ENCODE assay signal across 15 mouse cellular contexts in the genomic region with DNA sequence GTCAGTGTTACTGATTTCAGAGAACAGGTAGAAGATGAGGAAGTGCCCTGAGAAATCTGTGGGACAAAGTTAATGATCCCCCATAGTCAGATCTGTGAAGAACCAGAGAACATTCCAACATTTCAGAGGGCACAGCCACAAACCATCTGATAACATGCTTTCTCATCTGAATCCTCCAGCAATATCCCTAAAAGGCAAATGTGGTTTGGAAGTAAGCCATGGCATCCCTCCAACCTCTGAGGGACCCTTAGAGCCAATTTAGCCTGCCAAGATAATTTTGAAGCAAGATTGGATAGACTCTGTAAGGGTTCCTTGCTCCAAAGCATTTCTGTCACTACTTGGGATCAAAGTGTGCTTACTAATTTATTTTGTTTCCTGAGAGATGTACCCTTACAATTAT. TPM values are rescaled to one million over a fixed set of nuclear protein-coding genes. Genes with fewer than 3 reads are reported as not detected.
DNase-seq lines count a peak whose midpoint lies in the region; ATAC-seq and TF ChIP-seq lines count a peak whose summit lies in the region.
"Had no signal": no experiment of that assay in that cellular context is flagged by ENCODE, and none has a peak within 500 bp of the region (broad histone marks: within the 10 kb centered on the region; RNA-seq: fewer than 3 reads in every experiment).

No protein-coding gene starts in this region.

- TF ChIP-seq RAD21 in MEL (IDR thresholded peaks at IDR 0.05; ENCODE audit: low read depth, low read length): no peak

- H3K27ac ChIP-seq in forebrain, embryonic 14.5 days (ENCODE audit: low read depth, low read length): no peak overlapping the region
- no peak overlapping the region for H3K27ac ChIP-seq in forebrain, embryonic 12.5 days
- H3K27ac ChIP-seq in kidney, adult 2 months (ENCODE audit: insufficient read depth, low read depth, low read length): no peak overlapping the region
- no peak overlapping the region for H3K27ac ChIP-seq in kidney, embryonic 16.5 days (ENCODE audit: low read length)
- H3K27ac ChIP-seq in MEL (ENCODE audit: control insufficient read depth, low read depth, low read length): no peak overlapping the region
- H3K27ac ChIP-seq: heart, embryonic 13.5 days; limb, embryonic 13.5 days; macrophage had no signal

- DNase-seq in forebrain, embryonic 14.5 days (ENCODE audit: low spot score): peak; percentile 71
- peak; percentile 68 for DNase-seq in kidney, adult 2 months
- no peak for DNase-seq in MEL (ENCODE audit: low read depth, low spot score)
- peak; percentile 42 for DNase-seq in kidney, adult 9 months
- DNase-seq in urinary bladder, postnatal 14 days (ENCODE audit: low spot score): no peak
- DNase-seq: adrenal gland, adult 2 months; gastrocnemius, postnatal 10 days; thymus, postnatal 14 days had no signal

- H3K4me1 ChIP-seq in forebrain, embryonic 14.5 days (ENCODE audit: control insufficient read depth, insufficient read depth, low read length): no peaks in the 10 kb centered on the region
- no peaks in the 10 kb centered on the region for H3K4me1 ChIP-seq in forebrain, embryonic 12.5 days
- H3K4me1 ChIP-seq in kidney, adult 2 months (ENCODE audit: control insufficient read depth, insufficient read depth, low read length): no peaks in the 10 kb centered on the region; the same call in 1 of the 2 replicates
- no peaks in the 10 kb centered on the region for H3K4me1 ChIP-seq in kidney, embryonic 16.5 days (ENCODE audit: insufficient read depth, low read length)
- no peaks in the 10 kb centered on the region for H3K4me1 ChIP-seq in MEL (ENCODE audit: control insufficient read depth in 1 of 2, insufficient read depth in 2 of 2, low read length in 2 of 2)
- H3K4me1 ChIP-seq: limb, embryonic 13.5 days had no signal

- TF ChIP-seq EP300 in MEL (IDR thresholded peaks at IDR 0.05; ENCODE audit: low read depth in 1 of 2, low read length in 2 of 2): 0 out of 4 replicates have a peak, but pooled peaks of 1 of the 2 experiments have one; percentile 16

- ATAC-seq in forebrain, embryonic 14.5 days: peak; percentile 37; the same call in 1 of the 2 replicates
- ATAC-seq in forebrain, embryonic 12.5 days (ENCODE audit: low FRiP score): no peak
- ATAC-seq in kidney, embryonic 16.5 days (ENCODE audit: low FRiP score, low TSS enrichment): no peak
- ATAC-seq in frontal cortex, adult (ENCODE audit: low TSS enrichment): no peak

- H3K9me3 ChIP-seq in forebrain, embryonic 14.5 days (replicated peaks; ENCODE audit: control insufficient read depth, low read length): no peaks in the 10 kb centered on the region
- no peaks in the 10 kb centered on the region for H3K9me3 ChIP-seq in forebrain, embryonic 12.5 days
- H3K9me3 ChIP-seq in kidney, embryonic 16.5 days (ENCODE audit: low read length): no peaks in the 10 kb centered on the region
- H3K9me3 ChIP-seq in MEL (replicated peaks; ENCODE audit: insufficient read depth, low read length): no peaks in the 10 kb centered on the region
- H3K9me3 ChIP-seq: heart, embryonic 13.5 days; limb, embryonic 13.5 days had no signal

- TF ChIP-seq POLR2A in kidney, adult 2 months (IDR thresholded peaks at IDR 0.05; ENCODE audit: low read depth, low read length): no peak
- no peak for TF ChIP-seq POLR2A in MEL (IDR thresholded peaks at IDR 0.05; ENCODE audit: control insufficient read depth in 1 of 2, insufficient read depth in 1 of 2, low read depth in 1 of 2, low read length in 2 of 2, poor library complexity in 1 of 2)

- no peak for TF ChIP-seq CTCF in kidney, adult 2 months (conservative IDR thresholded peaks at IDR 0.05; ENCODE audit: insufficient read depth, insufficient read length, low read depth, low read length)
- no peak for TF ChIP-seq CTCF in MEL (IDR thresholded peaks at IDR 0.05 in 2 of 3, conservative IDR thresholded peaks at IDR 0.05 in 1 of 3; ENCODE audit: control insufficient read depth in 1 of 3, insufficient read depth in 1 of 3, low read depth in 2 of 3, low read length in 3 of 3, poor library complexity in 1 of 3, severe bottlenecking in 1 of 3)

- no peak overlapping the region for H3K9ac ChIP-seq in forebrain, embryonic 14.5 days (ENCODE audit: low read length)
- no peak overlapping the region for H3K9ac ChIP-seq in forebrain, embryonic 12.5 days
- H3K9ac ChIP-seq in kidney, embryonic 16.5 days (replicated peaks; ENCODE audit: low read length): no peak overlapping the region
- H3K9ac ChIP-seq in MEL (ENCODE audit: control insufficient read depth, low read depth, low read length, poor library complexity, severe bottlenecking): no peak overlapping the region
- H3K9ac ChIP-seq: heart, embryonic 13.5 days; limb, embryonic 13.5 days had no signal

- H3K4me3 ChIP-seq in forebrain, embryonic 14.5 days (ENCODE audit: low read depth, low read length): no peak overlapping the region
- H3K4me3 ChIP-seq in forebrain, embryonic 12.5 days (replicated peaks): no peak overlapping the region
- no peak overlapping the region for H3K4me3 ChIP-seq in kidney, adult 2 months (ENCODE audit: insufficient read depth, low read depth, low read length)
- no peak overlapping the region for H3K4me3 ChIP-seq in kidney, embryonic 16.5 days (ENCODE audit: low read length)
- no peak overlapping the region for H3K4me3 ChIP-seq in MEL (ENCODE audit: control insufficient read depth in 1 of 2, insufficient read depth in 1 of 2, low read depth in 2 of 2, low read length in 2 of 2)
- H3K4me3 ChIP-seq: erythroblast, embryonic 14.5 days; heart, embryonic 13.5 days; limb, embryonic 13.5 days had no signal

- H3K36me3 ChIP-seq in forebrain, embryonic 14.5 days (ENCODE audit: control insufficient read depth, insufficient read depth, low read length): no peaks in the 10 kb centered on the region
- no peaks in the 10 kb centered on the region for H3K36me3 ChIP-seq in forebrain, embryonic 12.5 days (replicated peaks)
- no peaks in the 10 kb centered on the region for H3K36me3 ChIP-seq in kidney, adult 2 months (ENCODE audit: control insufficient read depth, insufficient read depth, low read length)
- no peaks in the 10 kb centered on the region for H3K36me3 ChIP-seq in kidney, embryonic 16.5 days (ENCODE audit: insufficient read depth, low read length)
- no peaks in the 10 kb centered on the region for H3K36me3 ChIP-seq in MEL (ENCODE audit: control insufficient read depth in 1 of 2, insufficient read depth in 2 of 2, low read length in 2 of 2)
- H3K36me3 ChIP-seq: heart, embryonic 13.5 days; limb, embryonic 13.5 days had no signal

- H3K79me2 ChIP-seq in MEL (ENCODE audit: control insufficient read depth, insufficient read depth, low read length, poor library complexity): no peaks in the 10 kb centered on the region

- no peaks in the 10 kb centered on the region for H3K27me3 ChIP-seq in forebrain, embryonic 14.5 days (replicated peaks; ENCODE audit: control insufficient read depth, insufficient read depth, low read length)
- H3K27me3 ChIP-seq in forebrain, embryonic 12.5 days: no peaks in the 10 kb centered on the region
- H3K27me3 ChIP-seq in kidney, adult 2 months (replicated peaks; ENCODE audit: control insufficient read depth, insufficient read depth, low read length): no peaks in the 10 kb centered on the region
- H3K27me3 ChIP-seq in kidney, embryonic 16.5 days (ENCODE audit: insufficient read depth, low read length): no peaks in the 10 kb centered on the region
- H3K27me3 ChIP-seq in MEL (ENCODE audit: control insufficient read depth in 1 of 2, insufficient read depth in 2 of 2, low read length in 2 of 2): no peaks in the 10 kb centered on the region; a peak in 1 of 4 replicates
- H3K27me3 ChIP-seq: heart, embryonic 13.5 days; limb, embryonic 13.5 days had no signal

- no peak overlapping the region for H3K4me2 ChIP-seq in forebrain, embryonic 14.5 days (ENCODE audit: low read length)
- H3K4me2 ChIP-seq in forebrain, embryonic 12.5 days: no peak overlapping the region
- H3K4me2 ChIP-seq in kidney, embryonic 16.5 days (replicated peaks; ENCODE audit: low read depth, low read length): no peak overlapping the region
- H3K4me2 ChIP-seq: heart, embryonic 13.5 days; limb, embryonic 13.5 days had no signal

TF ChIP-seq in MEL, 35 proteins besides CTCF, POLR2A, EP300 and RAD21:
- TF ChIP-seq ELF1 (IDR thresholded peaks at IDR 0.05; ENCODE audit: low read depth, low read length) (no peak), TAL1 (IDR thresholded peaks at IDR 0.05; ENCODE audit: low read length) (no peak), ZKSCAN1 (IDR thresholded peaks at IDR 0.05; ENCODE audit: low read depth, low read length) (0 out of 2 replicates have a peak, but pooled peaks have one; percentile 20), TBP (IDR thresholded peaks at IDR 0.05; ENCODE audit: low read depth, low read length) (no peak)

RNA-seq across cellular contexts. Expression of a gene that starts 6.2 kb away (rescaled TPM):
- polyA plus RNA-seq in forebrain, embryonic 14.5 days (2014; fragmentation: Nextera tagmentation; extraction: Ambion mirVana): 37.3 and 37.7 TPM in 2 replicates
- polyA plus RNA-seq in forebrain, embryonic 12.5 days (2016; fragmentation: Nextera tagmentation; extraction: Ambion mirVana): 24.3 and 27.8 TPM in 2 replicates
- polyA plus RNA-seq in kidney, adult 2 months (2012; rRNA removed): 47.1 and 56.4 TPM in 2 replicates
- 40.7 and 44.7 TPM in 2 replicates for polyA plus RNA-seq in kidney, embryonic 16.5 days (2015; fragmentation: Nextera tagmentation; extraction: Ambion mirVana)
- total RNA-seq in MEL (2012; rRNA removed): 9.2 and 12.7 TPM in 2 replicates
- polyA plus RNA-seq in MEL (2012; ENCODE audit: insufficient read depth in 1 of 2, insufficient read length in 2 of 2, low read depth in 1 of 2, low replicate concordance in 2 of 2, missing spikeins in 1 of 2): 10 to 100 TPM in 1 of 2 experiments, not detected in 1; 20.2 TPM

Comparison
In these comparisons a context has a peak if more than half of its experiments do, and no peak if none do; other contexts are left out.
1. DNase-seq: peak in forebrain, embryonic 14.5 days (single experiment), kidney, adult 2 months (single experiment) and kidney, adult 9 months (single experiment); none in MEL (single experiment) and urinary bladder, postnatal 14 days (single experiment).